Mouse (Mus musculus) ES-Bruce4 (cell line): ENCODE measurements around the gene Eri3.

Experiments used
- CTCF ChIP-seq: IDR thresholded peaks from one replicate; pipeline ENCODE4 v1.8.1; 2011; ENCODE audit warnings: low read depth, low read length
- EP300 ChIP-seq: IDR thresholded peaks from 2 replicates; pipeline ENCODE4 v1.6.1; 2011; ENCODE audit warnings: low read depth, low read length; ENCODE audit not compliant: insufficient read depth

GRCm38 (mm10) chr4:117545448-117545847, 4.7 kb upstream of the Eri3 start:
- TF ChIP-seq EP300 (no peak), CTCF (no peak)
